Mouse (Mus musculus) brain, embryonic 14.5 days (tissue): ENCODE measurements around the gene G430095P16Rik. TPM values are rescaled to one million over a fixed set of nuclear protein-coding genes. Genes with fewer than 3 reads are reported as not detected.
A peak's percentile ranks its signal among the peaks of the same experiment; 100 is the strongest.

Source experiments
- DNase-seq: peaks from one replicate; pipeline ENCODE4 v3.0.0-alpha.2; 2011; ENCODE audit warnings: low read depth
- CTCF ChIP-seq: fragments of 200-500 bp; IDR thresholded peaks from 2 replicates; pipeline ENCODE4 v1.5.1; 2012; ENCODE audit warnings: inconsistent platforms, mild to moderate bottlenecking, moderate library complexity, borderline replicate concordance; ENCODE audit not compliant: insufficient read depth, insufficient read length; ENCODE audit errors: extremely low read depth
- POLR2A ChIP-seq: fragments of 200-500 bp; IDR thresholded peaks from 2 replicates; pipeline ENCODE4 v1.6.1; 2012; ENCODE audit warnings: mild to moderate bottlenecking, inconsistent platforms, borderline replicate concordance; ENCODE audit not compliant: poor library complexity, insufficient read depth, insufficient read length, severe bottlenecking; ENCODE audit errors: extremely low read depth
- polyA plus RNA-seq: library from polyadenylated mRNA; depleted of rRNA; stranded (reverse); fragments of >200 nt; gene quantifications from 2 replicates; pipeline ENCODE4 v1.2.3, GENCODE M21; 2012

G430095P16Rik gene
- polyA plus RNA-seq, 1 experiment, result 0.92 TPM

DNA sequence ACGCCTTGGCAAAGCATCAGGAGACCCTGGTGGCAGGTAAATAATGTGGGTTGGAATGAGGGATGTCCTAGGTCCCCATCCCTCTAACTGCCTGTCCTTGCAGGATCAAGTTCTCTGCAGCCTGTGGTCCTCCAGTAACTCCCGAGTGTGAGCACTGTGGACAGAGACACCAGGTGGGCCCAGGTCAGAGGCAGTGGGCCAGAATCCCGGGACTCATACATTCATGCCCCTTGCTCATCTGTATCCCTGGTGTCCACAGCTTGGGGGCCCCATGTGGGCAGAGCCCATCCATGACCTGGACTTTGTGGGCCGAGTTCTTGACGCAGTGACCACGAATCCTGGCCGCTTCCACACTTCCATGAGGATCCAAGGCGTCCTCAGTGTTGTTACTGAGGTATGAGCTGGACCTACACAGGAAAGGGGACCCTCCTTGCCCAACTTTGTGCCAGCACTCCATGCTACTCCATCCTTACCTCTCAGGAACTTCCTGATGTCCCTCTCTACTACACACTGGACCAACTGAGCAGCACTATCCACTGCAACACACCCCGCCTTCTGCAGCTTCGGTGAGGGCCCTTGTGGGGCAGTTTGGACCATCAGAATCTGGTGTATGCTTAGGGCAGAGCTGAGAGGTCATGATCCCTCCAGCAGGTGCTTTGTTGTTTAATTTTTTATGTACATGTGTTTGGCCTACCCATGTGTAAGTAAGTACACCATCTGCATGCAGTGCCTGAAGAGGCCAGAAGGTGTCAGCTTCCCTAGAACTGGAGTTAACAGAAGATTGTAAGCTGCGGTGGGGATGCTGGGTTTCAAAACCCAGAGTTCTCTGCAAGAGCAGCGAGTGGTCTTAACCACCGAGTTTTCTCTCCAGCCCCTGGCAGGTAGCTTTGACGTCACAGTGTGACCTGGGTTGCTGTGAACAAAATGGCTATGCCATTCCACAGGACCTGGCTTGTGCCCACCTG, 25.4 kb upstream of the G430095P16Rik start:
- TF ChIP-seq POLR2A (no peak), CTCF (peak; percentile 56; the same call in 1 of the 2 replicates)
- DNase-seq, result peak; percentile 73

DNA sequence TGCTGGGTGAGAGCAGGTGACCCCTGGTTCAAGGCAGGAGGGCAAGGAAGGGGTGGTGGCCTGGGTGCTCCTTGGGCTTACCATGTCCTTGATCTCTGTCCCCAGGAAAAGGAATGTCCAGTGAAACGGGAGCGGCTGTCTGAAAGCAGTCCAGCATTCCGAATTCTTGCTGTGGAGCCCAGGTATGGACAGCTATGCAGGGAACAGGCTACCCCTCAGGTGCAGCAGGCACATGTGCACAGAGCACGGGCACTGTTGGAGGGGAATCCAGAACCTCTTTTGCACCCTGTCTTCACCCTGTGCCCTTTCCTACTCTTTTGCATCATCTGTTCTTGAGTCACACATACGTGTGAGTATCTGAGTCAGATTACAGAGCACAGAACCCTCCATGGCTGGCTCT, 24.5 kb upstream of the G430095P16Rik start:
- DNase-seq, result no peak
- no peak for TF ChIP-seq CTCF
- TF ChIP-seq POLR2A, result no peak

DNA sequence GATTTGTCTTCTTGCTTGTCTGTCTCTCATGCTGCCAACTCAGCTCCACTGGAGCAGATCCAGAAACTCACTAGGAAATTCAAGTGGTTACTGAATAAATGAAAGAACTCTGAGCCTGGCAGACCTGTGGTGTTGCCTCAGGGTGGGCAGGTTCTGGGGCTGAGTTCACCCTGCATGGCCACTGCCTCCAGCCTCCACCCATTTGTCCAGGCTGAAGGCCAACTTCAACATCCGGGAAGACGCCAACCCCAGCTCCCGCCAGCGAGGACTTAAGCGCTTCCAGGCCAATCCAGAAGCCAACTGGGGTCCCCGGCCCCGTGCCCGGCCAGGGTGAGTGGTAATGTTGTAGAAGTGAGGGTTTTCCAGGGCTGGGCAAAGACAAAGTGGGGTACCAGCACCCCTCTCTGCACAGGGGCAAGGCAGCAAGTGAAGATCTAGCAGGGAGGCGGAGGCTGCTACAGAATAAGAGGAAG, 23.8 kb upstream of the G430095P16Rik start:
- no peak for TF ChIP-seq CTCF
- TF ChIP-seq POLR2A, result no peak
- DNase-seq, result peak; percentile 39

DNA sequence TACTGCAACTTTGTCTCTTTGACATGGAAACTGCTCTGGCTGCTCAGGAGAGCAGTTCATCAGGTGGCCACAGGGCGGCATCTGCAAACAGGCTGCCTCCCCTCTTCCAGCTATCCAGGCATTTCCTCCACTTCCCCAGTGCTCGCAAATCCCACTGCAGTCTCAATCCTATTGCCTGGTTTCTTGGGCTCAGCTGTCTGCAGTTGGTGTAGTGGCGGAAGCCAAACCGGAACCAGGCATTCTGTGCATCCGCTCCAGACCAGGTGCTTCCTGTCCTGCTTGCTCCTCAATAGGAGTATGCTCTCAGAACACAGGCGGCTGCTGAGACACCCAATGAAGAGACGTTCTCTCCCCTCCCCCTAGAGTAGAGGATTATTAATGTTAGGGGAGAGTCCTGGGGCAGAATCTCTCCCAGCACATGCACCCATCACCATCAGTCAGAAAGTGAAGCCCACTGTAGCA, 22.9 kb upstream of the G430095P16Rik start:
- no peak for TF ChIP-seq POLR2A
- TF ChIP-seq CTCF, result peak; percentile 80
- peak; percentile 81 for DNase-seq

DNA sequence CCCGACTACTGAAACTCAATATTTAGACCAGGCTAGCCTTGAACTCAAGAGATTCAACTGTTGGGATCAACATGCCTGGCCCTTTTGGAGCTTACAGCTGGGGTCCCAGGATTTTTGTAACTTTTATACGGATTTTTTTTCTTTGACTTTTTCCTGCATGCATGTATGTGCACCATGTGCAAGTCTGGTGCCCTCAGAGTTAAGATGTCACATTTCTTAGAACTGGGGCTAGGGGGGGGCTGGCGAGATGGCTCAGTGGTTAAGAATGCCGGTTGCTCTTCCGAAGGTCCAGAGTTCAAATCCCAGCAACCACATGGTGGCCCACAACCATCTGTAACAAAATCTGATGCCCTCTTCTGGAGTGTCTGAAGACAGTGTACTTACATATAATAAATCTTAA, 22.3 kb upstream of the G430095P16Rik start:
- TF ChIP-seq POLR2A, result no peak
- no peak for TF ChIP-seq CTCF
- no peak for DNase-seq

DNA sequence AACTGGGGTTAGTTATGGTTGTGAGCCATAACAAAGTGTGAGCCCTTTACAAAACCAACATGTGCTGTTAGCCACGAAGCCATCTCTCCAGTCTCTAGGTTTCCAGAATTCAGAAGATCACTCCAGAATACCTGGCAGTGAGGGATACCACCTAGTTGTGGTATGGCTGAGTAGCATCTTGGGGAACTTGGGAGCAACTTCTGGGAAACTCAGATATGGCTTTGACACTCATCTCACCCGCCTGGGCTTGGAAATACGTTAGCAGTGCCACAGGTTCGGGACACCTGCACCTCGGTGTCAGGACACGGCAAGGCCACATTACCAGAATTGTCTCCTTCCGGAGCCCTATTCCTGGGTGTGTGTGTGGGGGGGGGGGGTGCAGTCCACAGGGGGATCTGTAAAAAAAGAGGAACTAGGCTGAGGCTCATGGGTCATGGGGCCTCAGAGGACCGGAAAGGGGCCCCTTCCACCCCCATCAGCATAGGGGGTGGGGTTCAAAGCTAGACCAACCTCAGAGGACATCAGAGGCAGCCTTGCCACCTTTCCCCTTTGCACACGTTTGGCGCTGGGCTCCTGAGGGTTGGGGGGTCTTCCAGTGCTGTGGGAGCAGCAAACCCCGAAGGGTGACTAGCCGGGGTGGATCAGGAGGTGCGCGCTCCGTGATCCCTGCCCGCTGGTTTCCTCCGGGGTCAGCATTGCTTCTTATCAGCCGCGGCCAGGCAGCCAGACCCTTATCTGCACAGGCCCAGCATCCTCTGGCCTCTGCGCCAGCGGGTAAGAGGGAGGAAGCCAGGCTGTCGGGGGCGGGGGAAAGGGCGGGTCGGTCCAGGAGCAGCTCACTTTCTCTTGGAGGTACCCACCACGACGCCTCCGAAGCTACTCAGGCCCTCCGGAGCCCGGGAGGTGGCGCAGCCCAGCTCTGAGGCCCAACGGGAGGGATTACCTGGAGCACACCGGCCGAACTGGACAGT, 21.6 kb upstream of the G430095P16Rik start, which contains the start of gene Lyl1:
TSS of gene Lyl1 (plus strand) at position 517 of the 971 bp plus-strand sequence.
- DNase-seq, result peak; percentile 51
- TF ChIP-seq CTCF, result no peak
- TF ChIP-seq POLR2A, result no peak

DNA sequence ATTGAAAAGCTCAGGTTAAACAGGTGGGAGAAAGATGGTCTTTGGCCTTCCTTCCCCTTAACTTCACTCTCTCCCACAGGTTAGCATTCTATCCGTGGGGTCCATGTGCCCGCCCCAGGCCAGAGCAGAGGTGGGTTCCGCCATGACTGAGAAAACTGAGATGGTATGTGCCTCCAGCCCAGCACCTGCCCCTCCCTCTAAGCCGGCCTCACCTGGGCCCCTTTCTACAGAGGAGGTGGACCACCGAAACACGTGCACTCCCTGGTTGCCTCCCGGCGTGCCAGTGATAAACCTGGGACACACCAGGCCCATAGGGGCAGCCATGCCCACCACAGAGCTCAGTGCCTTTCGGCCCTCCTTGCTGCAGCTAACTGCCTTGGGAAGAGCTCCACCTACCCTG, 20.2 kb upstream of the G430095P16Rik start:
- DNase-seq, result no peak
- no peak for TF ChIP-seq CTCF
- no peak for TF ChIP-seq POLR2A

DNA sequence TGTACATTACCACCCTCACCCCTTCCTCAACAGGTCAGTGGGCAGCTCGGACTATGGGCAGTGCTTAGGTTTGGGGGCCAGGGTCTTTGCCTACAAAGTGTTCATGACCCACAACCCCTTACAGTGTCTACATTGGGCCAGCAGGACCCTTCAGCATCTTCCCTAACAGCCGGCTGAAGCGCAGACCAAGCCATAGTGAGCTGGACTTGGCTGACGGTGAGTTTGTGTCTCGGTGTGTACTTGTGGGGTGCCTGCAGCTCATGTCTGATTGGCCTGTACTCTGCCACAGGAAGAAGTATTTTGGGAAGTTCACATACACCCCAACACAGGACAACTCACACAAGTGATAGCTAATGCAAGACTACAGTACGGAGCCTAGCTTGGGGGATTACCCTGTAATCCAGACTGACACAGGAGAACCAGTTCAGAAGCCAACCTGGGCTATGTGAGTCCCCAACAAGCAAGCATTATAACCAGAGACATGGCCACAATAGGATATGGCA, 19.8 kb upstream of the G430095P16Rik start:
- TF ChIP-seq CTCF (no peak), POLR2A (no peak)
- no peak for DNase-seq

DNA sequence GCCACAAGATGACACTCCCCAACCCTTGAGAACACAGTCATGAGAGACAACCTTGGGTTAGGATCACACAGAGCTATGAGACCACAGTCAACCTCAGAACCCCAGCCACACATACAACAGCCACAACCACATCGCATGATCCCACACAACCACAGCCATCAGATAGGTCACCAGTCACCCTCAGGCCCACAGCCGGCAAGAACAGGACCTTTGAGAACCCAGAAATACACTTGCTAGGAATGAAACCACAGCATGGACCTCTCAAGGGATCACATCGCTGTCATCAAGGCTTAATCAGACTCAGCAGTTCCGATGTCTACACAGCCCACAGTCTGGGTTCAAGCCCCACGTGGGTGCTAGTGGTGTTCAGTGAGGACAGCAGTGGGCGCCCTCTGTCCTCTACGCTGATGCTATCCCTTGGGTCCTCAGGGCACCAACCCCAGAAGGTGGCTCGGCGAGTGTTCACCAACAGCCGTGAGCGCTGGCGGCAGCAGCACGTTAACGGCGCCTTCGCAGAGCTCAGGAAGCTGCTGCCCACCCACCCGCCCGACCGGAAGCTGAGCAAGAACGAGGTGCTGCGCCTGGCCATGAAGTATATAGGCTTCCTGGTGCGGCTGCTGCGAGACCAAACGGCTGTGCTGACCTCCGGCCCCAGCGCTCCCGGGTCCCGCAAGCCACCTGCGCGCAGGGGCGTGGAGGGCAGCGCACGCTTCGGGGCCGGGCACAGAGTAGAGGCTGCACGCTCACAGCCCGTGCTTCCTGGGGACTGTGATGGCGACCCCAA, 19.1 kb upstream of the G430095P16Rik start:
- DNase-seq, result no peak
- no peak for TF ChIP-seq POLR2A

DNA sequence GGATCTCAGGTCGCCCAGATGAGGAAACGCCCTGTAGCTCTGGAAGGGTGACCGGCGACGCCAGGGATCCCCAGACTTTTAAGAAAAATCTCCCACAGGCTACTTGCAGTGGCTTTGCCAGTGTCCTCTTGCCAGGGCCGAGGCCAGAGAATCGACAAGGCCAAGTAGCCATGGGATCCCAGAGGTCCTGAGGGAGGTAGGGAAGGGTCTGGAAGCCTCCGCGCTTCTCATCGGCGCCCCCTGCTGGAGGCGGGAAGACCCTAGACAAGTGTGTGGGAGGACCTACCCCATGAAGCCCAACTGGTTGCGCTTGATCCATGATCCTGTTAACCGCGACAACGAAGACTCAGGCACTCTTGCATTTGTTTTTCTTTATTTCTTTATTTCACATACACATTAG, 18.5 kb upstream of the G430095P16Rik start:
- TF ChIP-seq CTCF (peak; percentile 83), POLR2A (no peak)
- peak; percentile 90 for DNase-seq
